Mouse (Mus musculus): ENCODE data around the gene Cdc20b.
"Not testable (repeated sequence)": the region's sequence is repeated elsewhere in the genome, so short reads cannot be mapped to it uniquely, and the experiment has no call there.

The Cdc20b gene

DNA sequence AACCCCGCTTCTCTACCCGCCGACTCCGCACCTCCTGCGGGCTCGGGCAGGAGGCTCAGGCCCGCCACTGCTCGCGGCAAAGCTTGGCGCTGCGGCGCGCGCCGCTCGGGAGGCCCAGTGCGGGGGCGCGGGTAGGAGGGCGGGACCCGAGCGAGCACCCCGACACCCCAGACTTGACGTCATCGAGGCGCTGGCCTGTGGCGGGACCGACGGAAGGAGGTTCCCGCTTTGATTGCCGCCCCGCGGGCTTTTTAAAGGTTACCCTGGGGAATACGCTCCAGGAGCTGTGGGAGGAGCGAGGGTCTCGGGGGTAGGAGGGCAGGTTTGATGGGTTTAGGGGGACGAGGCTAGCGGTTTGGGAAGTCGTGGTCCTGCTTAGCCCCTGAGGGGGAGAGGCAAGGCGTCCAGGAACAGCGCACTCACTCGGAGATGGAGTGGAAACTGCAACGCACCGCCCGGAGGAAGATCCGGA is at the start of gene Cdc20b:
TSS of gene Cdc20b (plus strand) at position 162 of the 472 bp plus-strand sequence.
- DNase-seq (ENCODE audit: low spot score in 2 of 2), result peak; percentile 50 to 68

DNA sequence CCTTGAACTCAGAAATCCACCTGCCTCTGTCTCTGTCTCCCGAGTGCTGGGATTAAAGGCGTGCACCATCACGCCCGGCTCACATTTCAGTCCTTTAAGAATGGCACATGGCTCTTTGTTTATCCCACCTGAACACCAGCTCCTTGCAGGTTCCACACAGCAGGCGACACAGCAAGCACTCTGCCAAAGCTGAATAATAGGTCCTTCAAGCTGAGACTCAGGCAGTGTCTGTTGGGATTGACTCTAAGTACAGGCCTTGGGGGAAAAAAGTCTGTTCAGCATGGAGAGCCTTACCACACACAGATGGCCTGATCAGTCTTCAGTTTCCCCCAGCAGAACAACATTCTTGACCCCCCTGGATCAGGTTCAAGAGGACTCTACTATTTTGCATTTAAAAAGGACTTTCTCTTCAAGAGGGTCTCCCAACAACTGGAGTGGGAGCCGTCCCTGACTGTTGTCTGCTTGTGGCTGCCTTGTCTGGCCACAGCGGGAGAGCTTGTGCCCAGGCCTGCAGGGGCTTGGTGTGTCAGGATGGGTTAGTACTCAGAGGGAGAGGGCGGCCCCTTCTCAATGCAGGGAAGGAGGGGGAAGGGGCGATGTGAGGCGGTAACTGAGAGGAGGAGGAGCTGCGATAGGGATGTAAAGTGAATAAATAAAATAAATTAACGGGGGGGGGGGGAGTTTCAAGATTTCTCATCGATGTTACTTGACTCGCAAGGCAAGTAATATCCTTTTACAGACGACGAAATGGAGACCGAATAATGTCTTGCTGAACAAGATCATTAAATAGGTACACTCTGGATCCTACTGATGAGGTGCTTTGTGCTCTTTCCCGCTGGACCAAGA is 49.1 kb upstream of the Cdc20b start:
- peak in 1 of 2 experiments; percentile 29 for DNase-seq (ENCODE audit: low spot score in 2 of 2)

DNA sequence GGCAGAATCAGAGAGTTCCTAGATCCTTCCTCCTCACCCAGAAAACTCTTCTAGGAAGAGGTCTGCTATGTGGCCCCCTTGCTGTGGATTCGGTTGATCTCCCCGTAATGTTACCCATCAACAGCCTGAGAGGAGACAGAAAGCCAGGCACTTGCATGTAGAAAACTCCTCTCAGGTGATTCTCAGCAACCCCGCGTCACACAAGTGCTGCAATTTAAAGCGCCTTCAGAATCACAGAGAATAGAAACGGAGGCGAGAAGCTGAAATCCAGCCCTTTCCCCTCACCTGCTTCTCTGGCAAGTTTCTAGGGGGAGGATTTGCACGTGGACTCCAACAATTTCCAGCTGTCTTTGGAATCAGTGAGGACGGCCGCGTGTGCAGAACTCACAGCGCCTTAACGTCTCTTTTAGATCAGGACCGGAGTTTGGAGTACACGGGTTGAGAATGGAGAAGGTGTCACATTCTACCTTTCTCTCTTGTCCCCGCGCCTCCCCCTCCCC is 48.4 kb upstream of the Cdc20b start:
- DNase-seq (ENCODE audit: low spot score in 2 of 2), result peak in 1 of 2 experiments; percentile 28

DNA sequence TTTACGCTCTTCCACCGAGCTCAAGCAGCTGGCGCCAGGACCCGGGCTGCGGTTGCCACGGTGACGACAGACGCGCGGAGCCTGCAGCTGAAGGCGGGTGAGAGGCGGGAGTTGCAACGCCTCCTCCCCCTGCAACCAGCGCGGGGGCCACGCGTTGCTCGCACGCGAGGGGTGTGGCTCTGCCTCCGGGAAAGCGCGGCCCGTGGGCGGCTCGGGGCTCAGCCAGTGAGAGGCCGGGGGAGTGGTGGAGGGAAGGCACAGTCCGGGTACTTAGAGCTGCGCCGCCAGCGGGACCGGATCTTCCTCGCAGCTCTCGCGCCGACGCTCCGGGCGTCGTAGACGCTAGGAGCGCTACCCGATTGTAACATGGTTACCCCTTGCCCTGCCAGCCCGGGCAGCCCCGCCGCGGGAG is 47.4 kb upstream of the Cdc20b start, which contains the start of gene Ccno:
TSS of gene Ccno (plus strand) at position 271 of the 412 bp plus-strand sequence.
- peak; percentile 97 to 98 for DNase-seq (ENCODE audit: low spot score in 2 of 2)

DNA sequence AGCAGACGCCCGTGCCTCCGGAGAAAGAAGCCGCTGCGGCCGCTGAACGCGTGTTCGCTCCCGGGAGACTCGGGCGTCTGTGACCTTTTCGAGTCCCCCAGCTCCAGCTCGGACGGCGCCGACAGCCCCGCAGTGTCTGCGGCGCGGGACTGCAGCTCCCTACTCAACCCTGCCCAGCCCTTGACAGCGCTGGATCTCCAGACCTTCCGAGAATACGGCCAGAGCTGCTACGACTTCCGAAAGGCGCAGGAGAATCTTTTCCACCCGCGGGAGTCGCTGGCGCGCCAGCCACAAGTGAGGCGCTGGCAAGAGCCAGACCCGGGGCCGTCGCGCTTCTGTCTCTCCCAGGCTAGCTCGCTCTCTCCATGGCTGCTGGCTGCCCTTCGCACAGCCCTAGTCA is 46.9 kb upstream of the Cdc20b start:
- no peak for DNase-seq (ENCODE audit: low spot score in 2 of 2)

DNA sequence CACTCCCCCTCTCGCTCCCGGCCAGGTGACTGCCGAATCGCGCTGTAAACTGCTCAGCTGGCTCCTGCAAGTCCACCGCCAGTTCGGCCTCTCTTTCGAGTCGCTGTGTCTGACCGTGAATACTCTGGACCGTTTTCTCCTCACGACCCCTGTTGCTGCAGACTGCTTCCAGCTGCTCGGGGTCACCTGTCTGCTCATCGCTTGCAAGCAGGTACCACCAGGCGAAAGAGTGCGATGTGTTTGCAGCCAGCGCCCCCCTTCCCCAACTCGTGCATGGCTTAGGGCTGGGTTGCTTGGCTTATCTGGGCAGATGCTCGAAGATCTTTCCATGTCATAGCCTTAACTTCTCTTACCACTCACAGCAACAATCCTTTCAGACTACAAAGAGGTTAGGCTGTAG is 46.0 kb upstream of the Cdc20b start:
- DNase-seq (ENCODE audit: low spot score in 2 of 2), result peak in 1 of 2 experiments; percentile 25

DNA sequence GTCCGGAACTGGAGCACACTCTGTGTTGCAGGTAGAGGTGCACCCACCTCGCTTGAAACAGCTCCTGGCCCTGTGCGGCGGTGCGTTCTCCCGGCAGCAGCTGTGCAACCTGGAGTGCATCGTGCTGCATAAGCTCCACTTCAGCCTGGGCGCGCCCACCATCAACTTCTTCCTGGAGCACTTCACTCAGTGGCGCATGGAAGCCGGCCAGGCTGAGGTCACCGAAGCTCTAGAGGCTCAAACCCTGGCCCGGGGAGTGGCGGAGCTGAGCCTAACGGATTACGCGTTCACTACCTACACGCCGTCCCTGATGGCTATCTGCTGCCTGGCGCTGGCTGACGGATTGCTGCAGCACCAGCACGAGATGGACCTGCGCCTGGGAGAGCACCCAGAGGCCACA is 45.4 kb upstream of the Cdc20b start:
- peak in 1 of 2 experiments; percentile 32 for DNase-seq (ENCODE audit: low spot score in 2 of 2)

DNA sequence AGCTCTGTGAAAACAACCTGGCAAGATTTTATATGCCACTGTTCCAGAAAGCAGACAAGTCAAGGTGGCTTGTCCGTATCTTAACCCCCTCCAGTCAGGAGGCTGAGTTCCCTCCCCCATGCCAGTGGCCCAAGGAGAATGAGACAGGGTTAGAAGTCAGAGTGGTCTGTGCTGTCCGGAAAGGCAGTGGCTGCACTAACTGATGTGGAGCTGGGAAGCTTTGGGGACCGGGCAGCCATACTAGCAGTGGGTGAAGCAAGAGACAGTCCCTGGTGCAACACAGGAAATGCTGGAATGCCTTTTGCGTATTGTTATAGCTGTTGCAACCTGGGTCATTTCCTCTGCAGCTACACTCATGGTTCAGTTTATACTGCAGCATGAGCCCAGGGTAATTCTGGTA is 44.6 kb upstream of the Cdc20b start:
- DNase-seq (ENCODE audit: low spot score in 2 of 2), result peak in 1 of 2 experiments; percentile 20

DNA sequence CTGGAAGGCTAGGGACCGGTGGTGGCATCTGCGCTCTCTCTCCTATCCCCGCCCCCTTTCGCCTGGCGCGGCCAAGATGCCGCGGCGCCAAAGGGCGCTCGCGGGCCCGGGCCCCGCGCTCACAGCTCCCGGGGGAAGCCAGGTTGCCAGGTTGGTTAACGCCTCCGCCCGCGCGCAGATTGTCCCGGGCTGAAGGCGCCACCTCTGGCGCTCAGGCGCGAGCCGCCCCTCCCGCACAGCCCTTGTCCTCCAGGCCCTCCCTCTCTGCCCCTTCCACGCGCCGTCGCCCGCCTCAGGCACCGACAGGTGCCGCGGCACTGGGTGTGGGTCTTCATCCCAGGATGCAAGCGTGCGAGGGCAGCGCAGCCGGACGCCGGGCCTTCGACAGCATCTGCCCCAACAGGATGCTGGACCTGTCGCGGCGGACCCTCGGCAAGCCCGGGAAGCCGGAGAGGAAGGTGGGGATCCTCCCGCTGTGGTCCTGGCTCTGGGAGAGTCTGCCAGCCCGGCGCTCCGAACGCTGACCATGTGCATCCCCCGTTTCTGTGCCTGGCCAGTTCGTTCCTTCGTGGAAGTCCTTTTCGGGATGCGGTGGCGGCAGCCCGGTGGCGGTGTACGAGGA is 41.3 kb upstream of the Cdc20b start, which contains the start of gene Mcidas:
TSS of gene Mcidas (plus strand) at position 315 of the 622 bp plus-strand sequence.
- peak in 1 of 2 experiments; percentile 23 for DNase-seq (ENCODE audit: low spot score in 2 of 2)

DNA sequence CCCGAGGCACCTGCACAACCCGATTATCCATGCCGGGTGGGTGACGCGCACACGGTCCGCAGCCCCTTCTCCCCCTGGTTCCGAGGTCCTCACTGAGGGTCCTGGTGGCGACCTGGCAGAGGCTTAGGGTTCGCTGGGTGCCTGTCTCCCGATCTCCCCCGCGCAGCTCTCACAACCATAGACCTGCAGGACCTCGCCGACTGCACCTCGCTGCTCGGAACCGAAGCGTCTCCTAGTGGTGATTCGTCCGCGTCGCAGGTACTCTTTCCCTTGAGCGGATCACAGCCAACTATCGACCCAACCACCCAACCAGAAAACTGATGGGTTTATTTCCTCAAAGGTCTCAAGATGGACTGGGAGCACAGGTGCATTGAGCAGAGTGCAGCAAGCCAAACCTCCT is 40.7 kb upstream of the Cdc20b start:
- peak; percentile 54 to 60 for DNase-seq (ENCODE audit: low spot score in 2 of 2)

DNA sequence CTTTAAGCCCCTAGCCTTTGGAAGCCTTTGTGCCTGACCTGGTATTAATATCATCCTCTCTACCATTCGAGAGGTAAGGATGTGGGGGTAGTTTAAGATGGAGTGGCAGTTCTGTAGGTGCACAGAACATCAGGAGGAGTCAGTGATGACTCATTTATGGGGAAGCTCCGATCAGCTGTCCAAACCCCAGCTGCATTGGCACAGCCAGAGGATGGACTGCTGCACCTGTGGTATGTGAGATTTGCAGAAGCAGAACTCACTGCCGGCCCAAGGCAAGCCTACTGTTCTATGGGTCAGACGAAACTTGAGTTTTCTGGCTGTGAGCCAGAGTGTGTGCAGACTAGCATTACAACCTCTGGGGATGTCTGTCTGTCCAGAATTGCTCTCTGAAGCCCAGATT is 38.5 kb upstream of the Cdc20b start:
- DNase-seq (ENCODE audit: low spot score in 2 of 2), result peak in 1 of 2 experiments; percentile 21

DNA sequence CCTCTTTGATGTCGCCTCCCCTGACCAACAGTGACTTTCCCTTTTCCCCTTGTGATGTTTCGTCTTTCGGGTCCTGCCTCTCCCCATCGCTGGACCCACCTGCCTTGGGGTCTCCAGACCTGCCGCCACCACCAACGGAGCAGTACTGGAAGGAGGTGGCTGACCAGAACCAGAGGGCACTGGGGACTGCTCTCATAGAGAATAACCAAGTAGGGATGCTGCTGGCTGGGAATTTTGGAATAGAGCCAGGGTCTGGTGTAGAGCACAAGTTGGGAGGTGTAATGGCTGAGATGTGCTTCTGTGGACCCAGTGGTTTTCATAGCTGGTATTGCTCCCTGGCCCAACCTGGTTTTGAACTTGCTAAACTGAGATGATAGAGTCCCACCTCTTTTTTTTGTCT is 37.5 kb upstream of the Cdc20b start:
- DNase-seq (ENCODE audit: low spot score in 2 of 2), result no peak

DNA sequence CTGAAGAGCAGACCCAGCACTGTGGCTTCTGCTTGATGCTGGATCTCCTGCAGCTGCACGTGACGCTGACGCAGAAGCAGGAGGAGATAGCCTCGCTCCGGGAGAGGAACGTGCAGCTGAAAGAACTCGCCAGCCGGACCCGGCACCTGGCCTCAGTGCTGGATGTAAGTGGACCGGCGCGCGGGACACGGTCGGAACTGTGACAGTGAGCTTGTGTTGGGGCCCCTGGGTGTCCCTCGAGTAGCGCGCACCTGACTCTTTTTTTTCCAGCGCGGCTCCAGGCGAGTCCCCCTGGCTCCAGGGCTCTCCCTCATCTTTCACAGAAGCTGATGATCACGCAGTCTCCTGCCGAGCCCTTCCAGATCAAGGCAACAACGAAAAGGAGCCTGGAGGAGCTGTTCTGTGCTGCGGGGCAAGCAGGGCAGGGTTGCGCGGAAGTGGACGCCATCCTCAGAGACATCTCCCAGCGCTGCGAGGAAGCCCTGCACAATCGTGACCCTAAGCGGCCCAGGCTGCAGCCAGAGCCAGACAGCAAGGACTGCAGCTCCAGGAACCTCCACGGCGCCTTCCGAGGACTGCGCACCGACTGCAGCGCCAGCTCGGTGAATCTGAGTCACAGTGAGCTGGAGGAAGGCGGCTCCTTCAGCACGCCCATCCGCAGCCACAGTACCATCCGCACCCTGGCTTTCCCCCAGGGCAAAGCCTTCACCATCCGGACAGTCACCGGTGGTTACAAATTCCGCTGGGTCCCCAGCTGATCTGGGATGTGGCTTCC is 36.3 kb upstream of the Cdc20b start:
- peak; percentile 59 to 66 for DNase-seq (ENCODE audit: low spot score in 2 of 2)

DNA sequence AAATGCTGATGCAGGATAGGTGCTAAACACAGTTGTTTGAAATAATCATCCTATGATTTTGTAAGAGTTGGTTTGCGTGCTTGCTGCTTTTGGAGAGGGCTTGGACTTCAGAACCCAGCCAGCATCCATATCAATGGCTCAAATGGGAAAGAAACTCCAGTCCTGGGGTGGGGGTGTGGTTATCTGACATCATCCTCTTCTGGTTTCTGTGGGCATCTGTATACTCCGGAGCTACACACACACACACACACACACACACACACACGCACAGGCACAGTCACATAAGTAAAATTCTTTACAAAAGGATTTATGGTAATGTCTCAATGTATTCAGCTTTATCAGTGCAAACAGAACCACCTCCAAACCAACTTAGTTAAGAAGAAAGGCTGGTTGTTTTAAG is 34.8 kb upstream of the Cdc20b start:
- no peak for DNase-seq (ENCODE audit: low spot score in 2 of 2)

DNA sequence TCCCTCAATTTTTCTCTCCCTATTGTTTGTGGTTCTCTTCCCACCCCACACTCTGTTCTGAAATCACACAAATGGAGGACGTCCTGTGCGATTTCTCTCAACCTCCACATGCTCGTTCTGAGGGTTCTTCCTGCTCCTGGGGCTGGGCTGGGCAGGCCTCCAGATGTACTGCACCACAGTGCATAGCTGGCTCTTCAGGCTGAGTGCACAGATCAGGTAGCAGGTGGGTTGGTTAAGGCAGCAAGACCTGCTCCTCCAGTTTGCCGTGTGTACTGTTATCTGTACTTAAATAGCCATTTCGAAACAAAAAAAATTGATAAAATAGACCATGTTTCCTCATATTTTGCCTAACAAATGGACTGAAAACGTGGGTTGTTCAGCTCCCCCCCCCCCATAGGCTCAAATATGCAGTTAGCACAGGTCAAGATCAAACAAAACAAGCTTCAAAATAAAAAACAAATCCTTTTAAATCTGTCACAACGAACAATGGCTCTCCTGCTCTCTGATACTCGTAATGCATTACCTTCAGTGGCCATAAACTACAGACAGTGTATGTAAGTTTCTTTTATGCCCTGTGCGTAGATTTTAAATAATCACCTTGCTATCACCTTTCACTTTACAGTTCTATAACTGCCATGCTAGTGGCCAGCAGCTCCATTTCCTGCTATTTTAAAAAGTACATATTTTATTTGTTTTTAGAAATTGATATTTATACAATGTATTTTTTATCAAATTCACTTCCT is 34.2 kb upstream of the Cdc20b start:
- peak in 1 of 2 experiments; percentile 16 for DNase-seq (ENCODE audit: low spot score in 2 of 2)

DNA sequence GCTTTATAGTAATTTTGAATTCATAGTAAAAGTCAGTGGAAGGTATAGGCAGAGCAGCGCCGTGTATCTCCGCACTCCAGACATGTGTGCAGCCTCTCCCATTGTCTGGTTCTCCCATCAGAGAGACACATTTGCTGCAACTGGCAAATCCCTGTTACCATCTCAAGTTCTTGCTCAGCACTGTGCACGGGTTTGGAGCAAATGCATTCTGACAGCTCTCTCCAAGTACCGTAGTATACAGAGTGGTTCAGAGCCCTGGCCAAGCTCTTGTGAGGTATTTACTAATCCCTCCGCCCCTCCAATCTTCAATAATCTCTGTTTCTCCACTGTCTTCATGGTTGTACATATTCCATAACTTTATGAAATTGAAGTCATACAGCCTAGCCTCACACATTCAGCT is 22.2 kb upstream of the Cdc20b start:
- no peak for DNase-seq (ENCODE audit: low spot score in 2 of 2)

DNA sequence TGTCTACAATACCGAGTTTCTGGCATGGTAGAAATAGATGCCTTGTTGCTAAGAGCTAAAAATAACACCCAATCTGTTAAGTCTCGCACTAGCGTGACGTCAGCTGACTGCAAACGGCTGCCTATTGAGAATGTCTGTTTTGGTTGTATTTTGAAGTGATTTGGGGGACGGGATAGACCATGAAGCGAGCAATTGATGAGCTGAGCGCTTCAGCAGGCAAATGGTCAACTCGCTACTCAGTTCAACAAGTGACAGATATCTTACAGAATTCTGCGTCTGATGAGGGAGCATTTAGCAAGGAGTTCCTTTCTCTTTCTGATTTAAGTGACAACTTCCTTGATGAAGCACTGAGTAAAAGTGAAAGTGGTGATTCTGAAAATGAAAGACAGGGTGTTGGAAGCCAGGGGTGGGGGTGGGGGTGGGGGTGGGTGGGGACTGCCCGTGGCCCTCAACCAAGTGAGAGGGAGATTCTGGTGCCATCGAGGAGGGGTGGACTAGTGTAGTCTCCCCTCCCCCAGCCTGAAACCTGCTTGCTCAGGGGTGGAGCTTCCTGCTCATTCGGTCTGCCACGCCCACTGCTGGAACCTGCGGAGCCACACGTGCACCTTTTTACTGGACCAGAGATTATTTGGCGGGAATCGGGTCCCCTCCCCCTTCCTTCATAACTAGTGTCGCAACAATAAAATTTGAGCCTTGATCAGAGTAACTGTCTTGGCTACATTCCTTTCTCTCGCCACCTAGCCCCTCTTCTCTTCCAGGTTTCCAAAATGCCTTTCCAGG is 21.5 kb upstream of the Cdc20b start:
- not testable (repeated sequence) for DNase-seq (ENCODE audit: low spot score in 2 of 2)

DNA sequence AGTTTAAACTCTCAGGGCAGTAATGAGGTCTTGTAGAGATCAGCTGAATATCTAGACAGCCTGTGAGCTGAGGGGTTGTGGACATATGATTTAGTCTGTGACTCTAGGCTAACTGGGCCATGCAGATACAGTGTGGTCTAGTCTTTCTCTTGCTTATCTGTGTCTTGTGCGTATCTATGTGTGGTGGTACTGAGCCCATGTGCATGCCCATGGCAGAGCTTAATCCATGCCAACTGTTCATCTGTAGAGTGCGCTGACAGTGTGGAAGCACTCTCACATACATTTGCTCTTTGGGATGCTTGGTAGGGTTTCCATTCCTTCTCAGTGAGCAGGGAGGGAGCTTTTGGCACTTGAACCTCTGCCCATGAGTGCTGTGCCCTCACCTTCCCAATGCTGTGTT is 13.4 kb upstream of the Cdc20b start:
- DNase-seq (ENCODE audit: low spot score in 2 of 2), result no peak

DNA sequence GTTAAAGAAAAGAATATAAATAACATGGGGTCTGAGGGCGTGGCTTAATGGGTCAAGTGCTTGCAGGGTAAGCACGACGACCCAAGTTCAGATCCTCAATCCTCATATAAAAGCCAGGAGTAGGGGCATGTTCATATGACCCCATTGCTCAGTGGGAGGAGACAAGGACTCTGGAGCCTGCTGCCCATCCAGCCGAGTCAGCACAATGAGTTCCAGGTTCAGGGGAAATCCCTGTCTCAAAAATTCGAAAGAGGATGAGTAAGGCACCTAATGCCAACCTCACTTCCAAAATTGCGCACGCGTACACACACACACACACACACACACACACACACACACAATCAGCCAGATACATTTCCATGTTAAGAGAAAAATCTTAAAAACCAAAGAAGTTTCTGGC is 12.4 kb upstream of the Cdc20b start:
- DNase-seq (ENCODE audit: low spot score in 2 of 2), result no peak
